Mouse (Mus musculus) CD4-positive, CD25-positive, alpha-beta regulatory T cell (primary cell): ENCODE data around the gene R3hdml. TPM values are rescaled to one million over a fixed set of nuclear protein-coding genes. Genes with fewer than 3 reads are reported as not detected.

Experiments used
- polyA plus RNA-seq: library from polyadenylated mRNA; unstranded; fragments of 100-300 nt; shearing (Covaris generic); gene quantifications from one replicate; pipeline ENCODE4 v1.2.1, GENCODE M21; 2017

Gene R3hdml
- polyA plus RNA-seq, result not detected

GRCm38 (mm10) chr2:163492018-163492417 lies at the start of gene R3hdml:
TSS of gene R3hdml (plus strand) at chr2:163492318.

DNA sequence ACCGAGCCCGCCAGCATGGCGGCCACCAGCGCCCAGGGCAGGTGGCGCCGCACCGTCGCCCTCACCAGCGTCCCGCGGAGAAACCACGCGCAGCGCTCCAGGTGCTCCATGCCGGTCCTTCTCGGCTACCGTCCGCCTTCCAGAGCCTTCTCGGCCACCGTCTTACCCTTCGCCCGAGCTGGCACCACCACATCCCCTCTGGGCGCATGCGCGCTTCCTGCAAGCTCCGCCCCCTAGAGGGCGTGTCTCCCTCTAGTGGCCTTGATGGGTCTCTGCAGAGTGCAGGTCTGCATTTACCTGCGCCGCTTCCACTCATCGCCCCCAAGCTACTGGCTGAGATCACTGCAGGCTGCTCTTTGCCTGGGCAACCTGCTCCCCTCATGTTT lies 19.7 kb upstream of the R3hdml start, which contains the start of gene Fitm2:
Gene Fitm2, minus strand, starts transcription at position 164 of the 386 bp plus-strand sequence.

DNA sequence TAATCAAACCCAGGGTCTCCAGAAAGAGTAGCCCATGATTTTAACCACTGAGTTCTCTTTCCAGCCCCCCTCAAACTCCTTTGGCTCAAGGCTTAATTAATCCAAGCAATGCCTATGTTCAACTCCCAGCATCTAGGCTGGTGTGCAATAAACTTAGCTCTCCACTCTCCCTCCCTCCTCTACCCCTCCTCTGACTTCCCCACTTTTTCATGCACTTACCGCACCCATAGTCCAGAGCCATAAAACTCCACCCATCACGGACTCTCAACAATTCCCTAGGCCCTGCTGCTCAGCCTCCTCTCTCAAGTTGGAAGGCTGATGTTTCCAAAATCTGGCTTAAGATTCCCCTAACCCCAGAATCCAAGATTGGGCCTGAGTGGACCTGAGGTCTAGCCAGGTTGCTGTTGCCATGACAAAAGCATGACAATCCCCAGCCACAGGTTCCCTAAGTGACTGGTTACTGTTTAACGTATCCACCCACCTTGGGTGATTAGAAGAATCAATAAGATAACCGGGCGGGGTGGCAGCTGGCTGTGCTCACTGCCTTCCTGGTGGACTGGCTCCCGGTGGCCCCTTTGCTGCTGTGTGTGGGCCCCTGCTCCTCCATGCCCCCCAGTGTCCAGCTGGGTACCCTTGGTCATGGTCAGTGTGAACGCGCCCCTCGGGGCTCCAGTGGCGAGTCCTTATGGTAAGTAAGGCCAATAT lies 14.3 kb downstream of the R3hdml start, which contains the start of gene Hnf4a:
Gene Hnf4a, plus strand, starts transcription at position 509 of the 705 bp plus-strand sequence.

Other genes with a start within 250 kb of the R3hdml start
- gene Jph2, start 94.3 kb upstream of the R3hdml start, polyA plus RNA-seq, result not detected
- 93.7 TPM for gene Oser1, start 67.6 kb upstream of the R3hdml start, polyA plus RNA-seq
- gene Gdap1l1, start 53.8 kb upstream of the R3hdml start, polyA plus RNA-seq, result not detected
- gene Fitm2, start 19.7 kb upstream of the R3hdml start, polyA plus RNA-seq, result 4.1 TPM
- gene Hnf4a, start 14.5 kb downstream of the R3hdml start, polyA plus RNA-seq, result not detected
- 58.2 TPM for gene Ttpal, start 110.0 kb downstream of the R3hdml start, polyA plus RNA-seq
- 508 TPM for gene Serinc3, start 152.8 kb downstream of the R3hdml start, polyA plus RNA-seq
- 4.4 TPM for gene Pkig, start 166.1 kb downstream of the R3hdml start, polyA plus RNA-seq